Mouse (Mus musculus): ENCODE data around the gene Unc5b. TPM values are rescaled to one million over a fixed set of nuclear protein-coding genes. Genes with fewer than 3 reads are reported as not detected.

Unc5b gene
- polyA plus RNA-seq, 1 experiment from 2014 or later, result 2.8 TPM

DNA sequence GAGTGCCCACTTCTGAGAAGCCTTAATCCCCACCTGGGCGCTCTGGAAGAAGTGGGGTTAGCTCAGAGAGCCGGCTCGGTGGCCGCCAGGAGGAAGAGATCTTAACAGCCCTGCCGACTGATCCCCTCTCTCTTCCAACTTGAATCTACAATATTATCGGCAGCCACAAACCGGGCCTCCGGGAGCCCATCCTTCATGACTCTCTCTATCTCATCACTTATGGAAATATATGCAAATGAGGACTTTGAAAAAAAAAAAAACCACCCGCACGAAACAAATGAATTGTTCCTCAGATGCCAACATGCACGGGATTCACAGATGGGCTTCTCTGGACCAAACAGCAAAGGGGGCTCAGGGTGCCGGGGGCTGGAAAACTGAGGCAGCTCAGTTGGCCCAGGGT, 109.7 kb downstream of the Unc5b start:
- Histone ChIP-seq H3K27ac (no peak overlapping the region), H3K4me3 (no peak overlapping the region)
- WGBS, result 18% methylated on average over 12 of the region's 12 CpGs

DNA sequence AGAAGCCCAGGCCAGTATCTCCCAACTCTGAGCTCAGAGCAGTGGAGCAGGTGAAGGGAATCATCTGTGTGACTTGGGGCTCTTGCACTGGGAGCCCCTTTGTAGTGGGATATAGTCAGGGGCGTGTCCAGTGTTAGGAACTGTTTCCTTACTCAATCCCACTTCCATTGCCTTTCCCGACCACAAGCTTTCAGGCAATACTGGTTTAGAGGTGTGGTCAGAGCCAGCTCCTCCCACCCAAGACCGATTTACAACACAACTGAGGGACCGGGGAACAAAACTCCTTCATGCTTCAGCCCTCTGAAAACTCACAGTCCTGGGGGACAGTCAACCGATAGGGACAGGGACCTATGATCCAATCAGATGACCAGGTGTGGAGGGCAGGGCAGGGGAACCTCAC, 110.9 kb downstream of the Unc5b start:
- H3K9ac ChIP-seq, result no peak overlapping the region
- no peaks in the 10 kb centered on the region for H3K4me1 ChIP-seq
- no peaks in the 10 kb centered on the region for H3K27me3 ChIP-seq (replicated peaks)
- ATAC-seq (replicated peaks), result no peak
- H3K4me2 ChIP-seq, result no peak overlapping the region
- no peak overlapping the region for H3K4me3 ChIP-seq
- H3K36me3 ChIP-seq (replicated peaks), result peaks cover 5% of the 10 kb centered on the region; the same call in 1 of the 2 replicates
- H3K9me3 ChIP-seq, result no peaks in the 10 kb centered on the region
- 83% methylated on average over 5 of the region's 5 CpGs for WGBS
- H3K27ac ChIP-seq, result no peak overlapping the region

More for the DNA sequence above, 109.7 kb downstream of the Unc5b start:
- H3K4me1 ChIP-seq, result no peaks in the 10 kb centered on the region
- H3K9ac ChIP-seq, result no peak overlapping the region
- no peak overlapping the region for H3K4me2 ChIP-seq
- 0 out of 2 replicates have a peak, but pooled peaks have one; percentile 12 for ATAC-seq (replicated peaks)
- no peaks in the 10 kb centered on the region for H3K9me3 ChIP-seq
- H3K36me3 ChIP-seq (replicated peaks), result no peaks in the 10 kb centered on the region; the same call in 1 of the 2 replicates
- H3K27me3 ChIP-seq (replicated peaks), result no peaks in the 10 kb centered on the region

DNA sequence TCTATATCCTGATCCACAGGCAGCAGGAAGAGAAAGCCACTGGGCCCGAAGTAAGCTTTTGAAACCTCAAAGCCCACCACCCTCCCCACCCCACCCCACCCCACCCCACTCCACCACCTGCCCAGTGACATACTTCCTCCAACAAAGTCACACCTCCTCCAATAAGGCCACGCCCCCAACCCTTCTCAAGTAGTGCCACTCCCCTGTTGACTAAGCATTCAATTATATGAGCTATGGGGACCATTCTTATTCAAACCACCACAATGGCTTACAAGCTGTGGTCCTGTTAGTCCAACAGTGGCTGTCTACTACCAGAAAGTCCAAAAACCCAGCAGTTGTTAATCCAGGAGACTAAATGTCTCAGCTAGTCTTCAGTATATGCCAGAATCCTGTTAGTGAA, 112.9 kb downstream of the Unc5b start:
- Histone ChIP-seq H3K4me2 (no peak overlapping the region), H3K36me3 (replicated peaks) (peaks cover 14% of the 10 kb centered on the region; the same call in 1 of the 2 replicates), H3K4me1 (no peaks in the 10 kb centered on the region), H3K9me3 (no peaks in the 10 kb centered on the region), H3K27ac (no peak overlapping the region), H3K9ac (no peak overlapping the region), H3K27me3 (replicated peaks) (no peaks in the 10 kb centered on the region), H3K4me3 (no peak overlapping the region)
- ATAC-seq (replicated peaks), result no peak
- WGBS, result 90% methylated on average over 2 of the region's 2 CpGs

- peaks cover 14% of the 10 kb centered on the region; the same call in 1 of the 2 replicates for H3K36me3 ChIP-seq (replicated peaks)
- no peaks in the 10 kb centered on the region for H3K4me1 ChIP-seq
- H3K27me3 ChIP-seq (replicated peaks), result no peaks in the 10 kb centered on the region
- WGBS, result 95% methylated on average over 3 of the region's 3 CpGs
- H3K9ac ChIP-seq, result no peak overlapping the region
- no peak overlapping the region for H3K27ac ChIP-seq
- H3K9me3 ChIP-seq, result no peaks in the 10 kb centered on the region
- ATAC-seq (replicated peaks), result no peak
- H3K4me3 ChIP-seq, result no peak overlapping the region
- H3K4me2 ChIP-seq, result no peak overlapping the region
Measured at GRCm38 (mm10) chr10:60716449-60716848, 114.9 kb downstream of the Unc5b start.

Other genes starting within 250 kb of the Unc5b start
- 6.7 and 7.8 TPM in 2 replicates for gene Cdh23, start 135.1 kb downstream of the Unc5b start, polyA plus RNA-seq (2015; fragmentation: Nextera tagmentation; extraction: Ambion mirVana)
- 10.7 and 13.9 TPM in 2 replicates for gene Slc29a3, start 78.8 kb downstream of the Unc5b start, polyA plus RNA-seq (2015; fragmentation: Nextera tagmentation; extraction: Ambion mirVana)

Measured in midbrain, embryonic 15.5 days (tissue).